Mouse (Mus musculus) intestine, embryonic 14.5 days (tissue): ENCODE measurements around the gene Tnf. TPM values are rescaled to one million over a fixed set of nuclear protein-coding genes. Genes with fewer than 3 reads are reported as not detected.

Experiments
- ATAC-seq: fragments of 200-750 bp; cut with Nextera tagmentation; replicated peaks from 2 replicates; pipeline ENCODE4 v1.8.0; 2017; ENCODE audit warnings: low read depth, moderate number of reproducible peaks, moderate TSS enrichment, moderate library complexity; ENCODE audit not compliant: low FRiP score, low TSS enrichment
- DNase-seq: peaks from one replicate; pipeline ENCODE4 v3.0.0-alpha.2; 2018; ENCODE audit warnings: low spot score
- H3K27ac ChIP-seq: fragments of 300-500 bp; sonication (generic); 2 replicates; pipeline ENCODE4 v1.5.1; 2014; ENCODE audit warnings: low read depth, mild to moderate bottlenecking, control low read depth
- H3K27me3 ChIP-seq: fragments of 300-500 bp; sonication (generic); replicated peaks from 2 replicates; pipeline ENCODE4 v1.6.1; 2014; ENCODE audit warnings: low read length, control low read depth; ENCODE audit not compliant: control insufficient read depth, insufficient read depth
- H3K36me3 ChIP-seq: fragments of 300-500 bp; sonication (generic); 2 replicates; pipeline ENCODE4 v1.6.1; 2014; ENCODE audit warnings: low read length, control low read depth; ENCODE audit not compliant: control insufficient read depth, insufficient read depth
- H3K4me1 ChIP-seq: fragments of 300-500 bp; sonication (generic); replicated peaks from 2 replicates; pipeline ENCODE4 v1.6.1; 2014; ENCODE audit warnings: low read length, control low read depth, mixed read lengths; ENCODE audit not compliant: control insufficient read depth, insufficient read depth
- H3K4me2 ChIP-seq: fragments of 300-500 bp; sonication (generic); 2 replicates; pipeline ENCODE4 v1.6.1; 2014; ENCODE audit warnings: low read length
- H3K4me3 ChIP-seq: fragments of 300-500 bp; sonication (generic); 2 replicates; pipeline ENCODE4 v1.5.1; 2014; ENCODE audit warnings: low read depth, low read length, control low read depth, mixed read lengths
- H3K9ac ChIP-seq: fragments of 300-500 bp; sonication (generic); 2 replicates; pipeline ENCODE4 v1.6.1; 2014; ENCODE audit warnings: mild to moderate bottlenecking, low read length
- H3K9me3 ChIP-seq: fragments of 300-500 bp; sonication (generic); 2 replicates; pipeline ENCODE4 v1.6.1; 2016; ENCODE audit warnings: low read length, control low read depth; ENCODE audit not compliant: control insufficient read depth
- WGBS: fragments of 180-500 bp; shearing (Covaris S2); extraction: QIAGEN DNeasy Blood & Tissue Kit; methylation state at CpG from one replicate; pipeline ENCODE4 v1.1.7; 2014; 5-methylcytosine and 5-hydroxymethylcytosine counted together
- polyA plus RNA-seq: library from polyadenylated mRNA; unstranded; fragments of >200 nt; fragmentation: Nextera tagmentation; extraction: Ambion mirVana; gene quantifications from 2 replicates; pipeline ENCODE4 v1.2.1, GENCODE M21; 2014

Tnf gene
- polyA plus RNA-seq, 1 experiment from 2014 or later, result 0.28 TPM

DNA sequence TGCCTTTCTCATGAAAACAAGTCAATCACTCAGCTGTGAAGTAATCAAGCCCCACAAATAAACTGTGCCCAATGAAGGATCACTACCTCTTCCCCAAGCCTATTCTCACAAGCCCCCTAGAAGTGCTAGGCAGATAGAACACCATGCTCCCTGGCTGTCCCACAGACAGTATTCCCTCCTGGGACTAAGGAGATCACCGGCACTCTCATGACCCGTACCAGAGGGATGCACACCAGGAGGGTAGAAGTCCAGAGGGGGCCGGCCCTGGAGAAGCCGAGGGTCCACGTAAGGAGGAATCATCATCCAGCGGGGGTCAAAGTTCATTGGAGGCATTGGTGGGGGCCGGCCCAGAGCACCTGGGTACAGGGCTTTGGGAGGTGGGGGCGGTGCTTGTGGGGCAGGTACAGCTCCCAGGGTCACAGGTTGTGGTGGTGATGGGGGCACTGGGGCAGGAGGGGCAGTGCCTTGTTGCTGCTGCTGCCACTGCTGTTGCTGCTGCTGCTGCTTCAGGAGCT, 44.1 kb downstream of the Tnf start:
- H3K9me3 ChIP-seq, result no peaks in the 10 kb centered on the region
- WGBS, result 89% methylated on average over 8 of the region's 8 CpGs

DNA sequence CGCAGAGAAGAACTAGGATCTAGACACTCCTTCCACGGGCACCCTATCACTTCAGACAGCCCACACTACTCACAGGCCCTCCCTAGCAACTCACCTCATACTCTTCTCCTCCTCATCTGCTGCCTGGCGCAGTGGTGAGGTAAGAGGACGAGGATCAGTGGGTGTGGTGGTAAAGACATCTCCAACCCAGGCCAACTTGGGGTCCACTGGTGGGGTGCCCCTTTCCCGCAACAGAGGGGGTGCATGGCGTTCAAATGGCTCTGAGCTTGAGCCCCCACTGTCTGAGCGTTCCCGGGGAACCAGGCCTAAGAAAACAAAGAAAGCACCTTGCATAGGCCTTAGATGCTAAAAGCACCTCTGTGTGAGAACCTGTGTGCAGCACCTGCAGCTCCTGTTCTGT, 44.6 kb downstream of the Tnf start:
- Histone ChIP-seq H3K27ac (no peak overlapping the region), H3K36me3 (peaks cover 100% of the 10 kb centered on the region), H3K9me3 (no peaks in the 10 kb centered on the region), H3K4me2 (no peak overlapping the region), H3K9ac (no peak overlapping the region), H3K27me3 (no peaks in the 10 kb centered on the region), H3K4me3 (no peak overlapping the region), H3K4me1 (no peaks in the 10 kb centered on the region)
- no peak for ATAC-seq
- DNase-seq, result no peak
- WGBS, result 88% methylated on average over 8 of the region's 8 CpGs

More for the DNA sequence above, 44.1 kb downstream of the Tnf start:
- no peaks in the 10 kb centered on the region for H3K27me3 ChIP-seq
- peaks cover 97% of the 10 kb centered on the region for H3K36me3 ChIP-seq
- no peak for DNase-seq
- H3K4me1 ChIP-seq, result peaks cover 3% of the 10 kb centered on the region
- H3K4me2 ChIP-seq, result no peak overlapping the region
- no peak overlapping the region for H3K9ac ChIP-seq
- ATAC-seq, result no peak
- no peak overlapping the region for H3K27ac ChIP-seq
- no peak overlapping the region for H3K4me3 ChIP-seq

DNA sequence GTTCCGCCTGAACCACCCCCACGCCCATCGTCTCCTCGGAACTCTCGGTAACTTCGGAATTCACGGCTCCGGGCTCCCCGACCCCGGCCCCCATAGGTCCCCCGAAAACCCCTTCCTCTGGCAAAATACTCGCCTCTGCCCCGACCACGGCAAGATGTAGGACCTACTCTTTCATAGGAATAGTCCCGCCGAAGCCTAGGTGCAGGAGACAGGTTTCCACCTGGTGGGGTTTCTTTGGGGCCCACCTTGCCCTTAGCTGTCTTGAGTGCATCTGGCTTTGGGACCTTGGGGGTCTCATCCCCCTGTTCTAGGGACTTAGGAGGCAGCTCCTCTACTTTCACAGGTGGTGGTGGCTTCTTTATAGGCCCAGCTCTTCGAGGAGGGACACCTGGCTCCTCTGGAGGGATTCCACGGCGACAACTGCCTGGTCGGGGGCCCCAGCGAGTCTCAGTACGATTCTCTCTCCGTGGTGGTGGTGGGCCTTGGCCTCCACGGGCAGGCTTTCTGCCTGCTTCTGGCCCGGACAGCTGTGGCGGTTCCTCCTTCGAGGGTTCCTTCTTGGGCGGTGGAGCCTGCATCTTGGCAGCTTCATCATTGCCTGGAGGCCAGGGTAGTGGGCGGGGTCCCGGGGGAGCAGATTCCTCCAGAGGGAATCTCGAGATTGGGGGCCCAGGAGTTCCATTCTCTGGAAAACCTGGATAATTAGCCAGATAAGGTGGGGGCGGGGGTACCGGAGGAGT, 45.2 kb downstream of the Tnf start:
- H3K36me3 ChIP-seq, result peaks cover 100% of the 10 kb centered on the region
- no peaks in the 10 kb centered on the region for H3K27me3 ChIP-seq
- WGBS, result 90% methylated on average over 33 of the region's 33 CpGs
- no peak for DNase-seq
- no peaks in the 10 kb centered on the region for H3K4me1 ChIP-seq
- H3K9ac ChIP-seq, result no peak overlapping the region
- ATAC-seq, result no peak
- no peaks in the 10 kb centered on the region for H3K9me3 ChIP-seq
- no peak overlapping the region for H3K4me2 ChIP-seq
- H3K27ac ChIP-seq, result no peak overlapping the region
- H3K4me3 ChIP-seq, result no peak overlapping the region

DNA sequence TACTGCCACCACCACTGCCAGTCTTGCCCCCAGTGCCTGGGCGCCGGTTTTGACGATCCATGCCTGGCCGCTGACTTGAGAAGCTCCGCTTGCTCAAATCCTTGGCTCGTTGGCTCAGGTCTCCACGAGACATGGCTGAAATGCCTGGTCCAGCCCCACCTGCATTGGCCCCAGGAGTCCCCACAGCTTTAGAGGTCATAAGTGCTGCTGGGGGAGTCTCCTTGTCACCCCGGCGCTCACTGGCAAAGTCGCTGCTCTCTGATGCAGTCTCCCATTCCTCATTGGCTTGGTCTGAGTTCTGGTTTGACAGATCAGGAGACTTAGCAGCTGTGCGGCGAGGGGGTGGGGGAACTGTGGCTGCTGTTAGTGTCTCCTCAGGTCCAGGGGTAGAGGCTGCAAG, 46.4 kb downstream of the Tnf start:
- 92% methylated on average over 12 of the region's 12 CpGs for WGBS
- H3K36me3 ChIP-seq, result peaks cover 99% of the 10 kb centered on the region
- H3K9me3 ChIP-seq, result no peaks in the 10 kb centered on the region
- H3K4me2 ChIP-seq, result no peak overlapping the region
- H3K27ac ChIP-seq, result no peak overlapping the region
- DNase-seq (no peak), ATAC-seq (no peak)
- H3K4me3 ChIP-seq, result no peak overlapping the region
- no peaks in the 10 kb centered on the region for H3K27me3 ChIP-seq
- no peak overlapping the region for H3K9ac ChIP-seq
- H3K4me1 ChIP-seq, result no peaks in the 10 kb centered on the region

DNA sequence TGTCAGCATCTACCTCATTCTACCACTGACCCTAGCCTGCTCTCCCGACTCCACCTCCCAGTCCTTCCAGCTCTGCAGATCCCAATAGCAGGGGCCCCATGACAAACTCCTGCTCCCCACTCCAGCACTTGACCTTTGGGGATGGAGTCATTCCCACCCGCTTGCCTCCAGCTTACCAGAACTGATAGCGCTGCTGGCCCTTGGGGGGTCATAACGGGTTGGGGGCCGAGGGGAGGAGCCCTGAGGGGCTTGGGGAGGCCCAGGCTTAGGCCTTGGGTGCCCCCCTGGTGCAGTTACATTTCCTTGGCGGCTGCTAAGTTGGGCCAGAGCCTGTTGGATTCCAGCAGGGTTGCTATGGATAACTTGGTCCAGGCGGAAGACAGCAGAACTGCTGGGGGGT, 47.2 kb downstream of the Tnf start:
- no peaks in the 10 kb centered on the region for H3K9me3 ChIP-seq
- no peak overlapping the region for H3K4me2 ChIP-seq
- no peak for ATAC-seq
- H3K27ac ChIP-seq, result no peak overlapping the region
- no peak overlapping the region for H3K4me3 ChIP-seq
- H3K9ac ChIP-seq, result no peak overlapping the region
- H3K4me1 ChIP-seq, result no peaks in the 10 kb centered on the region
- peaks cover 99% of the 10 kb centered on the region for H3K36me3 ChIP-seq
- H3K27me3 ChIP-seq, result no peaks in the 10 kb centered on the region
- WGBS, result 86% methylated on average over 7 of the region's 7 CpGs
- DNase-seq, result no peak

DNA sequence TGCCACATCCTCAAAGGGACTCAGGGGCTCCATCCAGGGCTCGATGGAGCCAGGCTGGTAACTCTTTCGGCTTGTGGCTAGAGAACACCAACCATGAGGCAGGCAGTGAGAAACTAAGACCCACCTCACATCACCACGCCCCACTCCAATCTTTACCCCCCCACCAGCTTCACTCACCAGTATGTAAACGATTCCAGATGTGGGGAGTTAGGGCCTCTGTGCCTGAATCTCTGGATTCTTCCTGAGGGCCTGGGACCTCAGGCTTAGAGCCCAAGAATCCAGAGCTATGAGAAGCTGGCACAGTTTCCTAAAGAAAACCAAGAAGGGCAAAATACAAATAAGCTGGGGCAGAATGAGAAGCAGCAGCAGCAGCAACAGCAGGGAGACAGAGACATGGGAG, 47.9 kb downstream of the Tnf start:
- ATAC-seq, result no peak
- WGBS, result 84% methylated on average over 4 of the region's 4 CpGs

DNA sequence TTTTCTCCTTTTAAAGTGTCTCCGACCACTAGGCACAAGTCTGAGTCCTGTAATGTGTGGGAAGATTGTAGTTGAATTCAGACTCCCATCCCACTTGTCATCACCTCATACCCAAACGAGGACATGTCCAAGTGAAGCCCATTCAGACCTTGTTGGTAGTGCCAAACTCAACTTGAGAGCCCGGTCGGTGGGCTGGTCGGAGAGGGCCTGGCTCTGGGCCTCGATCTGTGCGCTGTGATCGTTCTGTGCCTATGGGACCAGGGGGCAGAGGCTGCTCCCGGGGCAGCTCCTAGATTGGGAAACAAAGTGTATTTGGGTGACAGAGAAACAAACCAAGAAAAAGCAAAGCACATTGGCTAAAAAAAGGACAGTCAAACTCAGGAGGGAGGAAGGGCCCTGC, 48.7 kb downstream of the Tnf start:
- no peak for ATAC-seq
- DNase-seq, result no peak
- H3K27me3 ChIP-seq, result no peaks in the 10 kb centered on the region

More for the DNA sequence above, 47.9 kb downstream of the Tnf start:
- Histone ChIP-seq H3K4me3 (no peak overlapping the region), H3K9me3 (no peaks in the 10 kb centered on the region), H3K9ac (no peak overlapping the region), H3K4me2 (no peak overlapping the region), H3K27ac (no peak overlapping the region), H3K36me3 (peaks cover 99% of the 10 kb centered on the region), H3K4me1 (no peaks in the 10 kb centered on the region), H3K27me3 (no peaks in the 10 kb centered on the region)
- DNase-seq, result no peak

DNA sequence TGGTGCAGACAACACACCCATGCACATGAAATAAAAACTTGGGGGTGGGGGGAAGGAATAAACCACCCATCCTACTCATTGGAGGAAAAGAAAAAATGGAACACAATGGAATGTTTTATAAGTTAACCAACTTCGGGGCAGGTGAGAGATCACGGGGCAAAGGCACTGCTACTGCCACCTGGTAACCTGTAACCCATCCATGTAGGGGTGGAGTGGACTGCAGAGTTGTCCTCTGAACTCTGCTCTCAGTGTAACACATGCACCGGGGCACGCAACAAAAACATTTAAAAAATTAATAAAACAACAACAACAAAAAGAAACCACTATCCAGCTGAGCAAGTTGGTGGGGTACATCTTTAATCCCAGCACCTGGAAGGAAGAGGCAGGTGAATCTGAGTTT, 49.7 kb downstream of the Tnf start:
- Histone ChIP-seq H3K27ac (no peak overlapping the region), H3K36me3 (peaks cover 96% of the 10 kb centered on the region), H3K9ac (no peak overlapping the region), H3K9me3 (no peaks in the 10 kb centered on the region), H3K4me2 (no peak overlapping the region), H3K27me3 (no peaks in the 10 kb centered on the region), H3K4me1 (no peaks in the 10 kb centered on the region), H3K4me3 (no peak overlapping the region)
- 90% methylated on average over 4 of the region's 4 CpGs for WGBS
- no peak for ATAC-seq
- no peak for DNase-seq

More for the DNA sequence above, 48.7 kb downstream of the Tnf start:
- Histone ChIP-seq H3K4me3 (no peak overlapping the region), H3K36me3 (peaks cover 98% of the 10 kb centered on the region), H3K9ac (no peak overlapping the region), H3K27ac (no peak overlapping the region), H3K4me2 (no peak overlapping the region), H3K4me1 (no peaks in the 10 kb centered on the region), H3K9me3 (no peaks in the 10 kb centered on the region)
- WGBS, result 91% methylated on average over 9 of the region's 9 CpGs
